Mouse (Mus musculus) midbrain, embryonic 13.5 days (tissue): Measurements from ENCODE around the gene Spred3. TPM values are rescaled to one million over a fixed set of nuclear protein-coding genes. Genes with fewer than 3 reads are reported as not detected.

ENCODE experiments used
- ATAC-seq: fragments of 200-750 bp; cut with Nextera tagmentation; 2 replicates; pipeline ENCODE4 v1.8.0; 2017; ENCODE audit warnings: mild to moderate bottlenecking, moderate TSS enrichment, moderate library complexity
- H3K27ac ChIP-seq: fragments of 300-500 bp; sonication (generic); 2 replicates; pipeline ENCODE4 v1.5.1; 2015; ENCODE audit warnings: inconsistent platforms, mild to moderate bottlenecking, moderate library complexity
- H3K27me3 ChIP-seq: fragments of 300-500 bp; sonication (generic); 2 replicates; pipeline ENCODE4 v1.6.1; 2015; ENCODE audit warnings: mild to moderate bottlenecking, inconsistent platforms
- H3K36me3 ChIP-seq: fragments of 300-500 bp; sonication (generic); 2 replicates; pipeline ENCODE4 v1.6.1; 2015; ENCODE audit warnings: mild to moderate bottlenecking, inconsistent platforms
- H3K4me1 ChIP-seq: fragments of 300-500 bp; sonication (generic); replicated peaks from 2 replicates; pipeline ENCODE4 v1.6.1; 2015; ENCODE audit warnings: inconsistent platforms
- H3K4me2 ChIP-seq: fragments of 300-500 bp; sonication (generic); replicated peaks from 2 replicates; pipeline ENCODE4 v1.6.1; 2015; ENCODE audit warnings: moderate library complexity, mild to moderate bottlenecking, inconsistent platforms
- H3K4me3 ChIP-seq: fragments of 300-500 bp; sonication (generic); replicated peaks from 2 replicates; pipeline ENCODE4 v1.5.1; 2015; ENCODE audit warnings: mild to moderate bottlenecking, inconsistent platforms
- H3K9ac ChIP-seq: fragments of 300-500 bp; sonication (generic); replicated peaks from 2 replicates; pipeline ENCODE4 v1.6.1; 2015; ENCODE audit warnings: mild to moderate bottlenecking, inconsistent platforms
- H3K9me3 ChIP-seq: fragments of 300-500 bp; sonication (generic); 2 replicates; pipeline ENCODE4 v1.6.1; 2016; ENCODE audit warnings: mild to moderate bottlenecking, inconsistent platforms
- WGBS: fragments of 180-500 bp; shearing (Covaris S2); methylation state at CpG from one replicate; pipeline ENCODE4 v1.1.7; 2015; 5-methylcytosine and 5-hydroxymethylcytosine counted together
- polyA plus RNA-seq: library from polyadenylated mRNA; unstranded; fragments of >200 nt; fragmentation: Nextera tagmentation; extraction: Ambion mirVana; gene quantifications from 2 replicates; pipeline ENCODE4 v1.2.1, GENCODE M21; 2015

Spred3 gene
- polyA plus RNA-seq, 1 experiment from 2014 or later, result 9.4 TPM

GRCm38 (mm10) chr7:29118142-29118851 lies 51.9 kb downstream of the Spred3 start:
- Histone ChIP-seq H3K4me1 (no peaks in the 10 kb centered on the region), H3K27me3 (no peaks in the 10 kb centered on the region), H3K4me3 (no peak overlapping the region), H3K27ac (no peak overlapping the region), H3K36me3 (no peaks in the 10 kb centered on the region), H3K9ac (no peak overlapping the region), H3K9me3 (no peaks in the 10 kb centered on the region), H3K4me2 (no peak overlapping the region)
- no peak for ATAC-seq
- 12% methylated on average over 18 of the region's 18 CpGs for WGBS

- no peaks in the 10 kb centered on the region for H3K9me3 ChIP-seq
- H3K4me2 ChIP-seq, result peak overlapping the region; percentile 41
- 0 out of 2 replicates have a peak overlapping the region, but pooled peaks have one; percentile 9 for H3K4me3 ChIP-seq
- H3K4me1 ChIP-seq, result peaks cover 7% of the 10 kb centered on the region
- peaks cover 5% of the 10 kb centered on the region; the same call in 1 of the 2 replicates for H3K27me3 ChIP-seq
- H3K9ac ChIP-seq, result no peak overlapping the region; the same call in 1 of the 2 replicates
- no peak overlapping the region for H3K27ac ChIP-seq
- ATAC-seq, result no peak
- no peaks in the 10 kb centered on the region for H3K36me3 ChIP-seq
- WGBS, result 32% methylated on average over 38 of the region's 38 CpGs
These were observed 60.9 kb downstream of the Spred3 start for GRCm38 (mm10) chr7:29108992-29109955.

Other genes with a start within 250 kb of the Spred3 start
- gene Actn4, start 208.1 kb downstream of the Spred3 start, polyA plus RNA-seq, result 120 and 132 TPM in 2 replicates
- gene Eif3k, start 188.5 kb downstream of the Spred3 start, polyA plus RNA-seq, result 318 and 323 TPM in 2 replicates
- 4.5 and 5.0 TPM in 2 replicates for gene Map4k1, start 188.4 kb downstream of the Spred3 start, polyA plus RNA-seq
- 8.5 and 9.0 TPM in 2 replicates for gene Ryr1, start 45.2 kb downstream of the Spred3 start, polyA plus RNA-seq
- gene Rasgrp4, start 35.6 kb downstream of the Spred3 start, polyA plus RNA-seq, result 0.40 and 0.50 TPM in 2 replicates
- gene Fam98c, start 14.2 kb downstream of the Spred3 start, polyA plus RNA-seq, result 17.5 and 18.4 TPM in 2 replicates
- gene Ggn, start 201 bp downstream of the Spred3 start, polyA plus RNA-seq, result 0.54 and 0.93 TPM in 2 replicates
- 314 and 315 TPM in 2 replicates for gene Psmd8, start 10.3 kb upstream of the Spred3 start, polyA plus RNA-seq
- gene Catsperg1, start 43.6 kb upstream of the Spred3 start, polyA plus RNA-seq, result 2.0 and 3.3 TPM in 2 replicates
- gene Kcnk6, start 62.1 kb upstream of the Spred3 start, polyA plus RNA-seq, result 0.17 and 0.30 TPM in 2 replicates
- gene Yif1b, start 67.9 kb upstream of the Spred3 start, polyA plus RNA-seq, result 77.0 and 80.8 TPM in 2 replicates
- gene 2200002D01Rik, start 78.1 kb upstream of the Spred3 start, polyA plus RNA-seq, result 0.92 and 2.0 TPM in 2 replicates
- gene Spint2, start 111.5 kb upstream of the Spred3 start, polyA plus RNA-seq, result 26.1 and 28.7 TPM in 2 replicates
- 7.9 and 8.1 TPM in 2 replicates for gene Ppp1r14a, start 118.9 kb upstream of the Spred3 start, polyA plus RNA-seq
- 201 and 213 TPM in 2 replicates for gene Dpf1, start 133.5 kb upstream of the Spred3 start, polyA plus RNA-seq